Mouse (Mus musculus): ENCODE measurements around the gene Rab3a. TPM values are rescaled to one million over a fixed set of nuclear protein-coding genes. Genes with fewer than 3 reads are reported as not detected.

Rab3a gene
- polyA plus RNA-seq, 1 experiment from 2014 or later = 23.4 TPM

DNA sequence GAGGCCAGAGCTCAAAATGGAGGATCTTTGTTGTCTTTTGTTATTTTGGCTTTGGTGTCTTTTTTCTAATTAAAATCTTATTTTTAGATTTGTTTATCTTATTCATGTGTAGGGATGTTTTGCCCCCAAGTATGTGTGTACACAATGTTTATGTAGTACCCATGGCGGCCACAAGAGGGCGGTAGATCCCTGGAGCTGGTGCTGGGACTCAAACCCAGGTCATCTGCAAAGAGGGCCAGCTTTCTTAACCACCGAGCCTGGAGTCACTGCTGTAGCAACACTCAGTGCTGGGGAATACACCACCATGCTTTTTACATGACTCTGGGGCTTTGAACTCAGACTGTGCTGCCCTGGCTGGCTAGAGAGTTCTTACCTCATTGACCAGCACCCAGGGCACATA is 8.9 kb downstream of the Rab3a start:
- 2% methylated on average over 3 of the region's 3 CpGs for WGBS
- Histone ChIP-seq H3K4me2 (ENCODE audit: low read depth, low read length) (0 out of 2 replicates have a peak overlapping the region, but pooled peaks have one; percentile 20), H3K9ac (ENCODE audit: low read length) (no peak overlapping the region), H3K27me3 (ENCODE audit: control insufficient read depth, insufficient read depth, low read length) (no peaks in the 10 kb centered on the region), H3K27ac (ENCODE audit: low read length) (peak overlapping the region; percentile 74), H3K4me3 (replicated peaks; ENCODE audit: low read length) (no peak overlapping the region), H3K36me3 (ENCODE audit: control insufficient read depth, insufficient read depth, low read length) (peaks cover 6% of the 10 kb centered on the region; the same call in 1 of the 2 replicates), H3K4me1 (ENCODE audit: control insufficient read depth, insufficient read depth, low read length) (peaks cover 47% of the 10 kb centered on the region), H3K9me3 (replicated peaks; ENCODE audit: control insufficient read depth, low read length) (no peaks in the 10 kb centered on the region)
- no peak for ATAC-seq (ENCODE audit: insufficient read depth, low FRiP score)

DNA sequence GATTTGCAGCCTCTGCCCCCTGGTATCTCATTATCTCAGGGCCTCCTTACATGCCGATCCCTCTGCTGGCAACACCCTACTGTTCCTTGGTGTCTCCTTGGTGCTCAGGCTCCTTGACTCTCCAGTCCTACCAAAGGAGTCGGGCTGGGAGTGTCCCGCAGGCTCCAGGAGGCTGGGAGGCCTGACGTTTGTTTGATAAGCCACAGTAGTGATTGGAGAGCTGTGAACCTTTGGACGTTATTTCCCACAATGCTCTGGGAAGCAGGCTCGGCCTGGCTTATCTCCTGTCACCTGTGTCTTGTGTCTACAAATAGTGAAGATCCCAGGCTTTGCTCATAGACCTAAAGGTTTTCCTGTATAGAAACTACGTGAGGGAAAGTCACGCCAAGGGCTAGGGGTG is 9.5 kb downstream of the Rab3a start:
- Histone ChIP-seq H3K9ac (ENCODE audit: low read length) (0 out of 2 replicates have a peak overlapping the region, but pooled peaks have one; percentile 35), H3K36me3 (ENCODE audit: control insufficient read depth, insufficient read depth, low read length) (peaks cover 13% of the 10 kb centered on the region), H3K4me1 (ENCODE audit: control insufficient read depth, insufficient read depth, low read length) (peaks cover 45% of the 10 kb centered on the region), H3K27me3 (ENCODE audit: control insufficient read depth, insufficient read depth, low read length) (no peaks in the 10 kb centered on the region), H3K9me3 (replicated peaks; ENCODE audit: control insufficient read depth, low read length) (no peaks in the 10 kb centered on the region), H3K4me3 (replicated peaks; ENCODE audit: low read length) (peak overlapping the region; percentile 59; the same call in 1 of the 2 replicates), H3K4me2 (ENCODE audit: low read depth, low read length) (0 out of 2 replicates have a peak overlapping the region, but pooled peaks have one; percentile 95), H3K27ac (ENCODE audit: low read length) (peak overlapping the region; percentile 90)
- 64% methylated on average over 8 of the region's 8 CpGs for WGBS
- ATAC-seq (ENCODE audit: insufficient read depth, low FRiP score) = peak; percentile 23; the same call in 1 of the 2 replicates

DNA sequence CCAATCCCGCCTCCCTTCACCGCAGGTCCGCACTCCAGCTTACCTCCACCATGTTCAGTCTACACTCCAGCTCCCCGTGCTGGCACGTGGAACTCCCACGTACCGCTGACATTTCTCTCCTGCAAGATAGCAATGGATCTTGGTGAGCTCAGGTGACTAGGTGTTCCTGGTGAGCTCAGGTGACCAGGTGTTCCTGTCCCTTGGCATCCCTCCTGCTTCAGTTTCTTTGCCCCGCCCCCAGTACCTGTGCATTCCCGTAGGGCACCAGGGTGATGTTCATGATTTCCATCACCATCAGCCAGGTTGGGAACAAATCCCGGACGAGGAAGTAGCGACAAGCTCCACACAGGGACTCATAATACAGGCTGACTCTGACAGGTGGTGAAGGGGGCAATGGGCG is 10.2 kb downstream of the Rab3a start:
- H3K4me2 ChIP-seq (ENCODE audit: low read depth, low read length) = peak overlapping the region; percentile 95
- peaks cover 18% of the 10 kb centered on the region for H3K36me3 ChIP-seq (ENCODE audit: control insufficient read depth, insufficient read depth, low read length)
- peaks cover 43% of the 10 kb centered on the region for H3K4me1 ChIP-seq (ENCODE audit: control insufficient read depth, insufficient read depth, low read length)
- no peak for ATAC-seq (ENCODE audit: insufficient read depth, low FRiP score)
- WGBS = 83% methylated on average over 13 of the region's 13 CpGs
- H3K4me3 ChIP-seq (replicated peaks; ENCODE audit: low read length) = peak overlapping the region; percentile 59
- H3K27ac ChIP-seq (ENCODE audit: low read length) = peak overlapping the region; percentile 90
- peak overlapping the region; percentile 31 for H3K9ac ChIP-seq (ENCODE audit: low read length)
- no peaks in the 10 kb centered on the region for H3K27me3 ChIP-seq (ENCODE audit: control insufficient read depth, insufficient read depth, low read length)
- no peaks in the 10 kb centered on the region for H3K9me3 ChIP-seq (replicated peaks; ENCODE audit: control insufficient read depth, low read length)

DNA sequence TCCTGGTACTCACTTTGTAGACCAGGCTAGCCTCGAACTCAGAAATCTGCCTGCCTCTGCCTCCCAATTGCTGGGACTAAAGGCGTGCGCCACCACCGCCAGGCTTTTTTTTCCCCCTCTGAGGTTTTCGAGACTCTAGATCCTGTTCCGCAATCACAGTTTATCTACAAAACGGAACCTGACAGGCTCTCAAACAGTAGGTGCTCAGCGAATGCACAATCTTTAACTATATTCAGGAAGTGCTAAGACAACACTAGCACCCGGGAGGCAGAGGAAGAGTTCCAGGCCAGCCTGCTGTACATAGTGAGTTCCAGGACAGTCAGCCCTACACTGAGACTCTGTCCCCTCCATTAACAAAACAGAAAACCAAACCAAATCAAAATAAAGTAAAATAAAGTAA is 10.8 kb downstream of the Rab3a start:
- H3K4me3 ChIP-seq (replicated peaks; ENCODE audit: low read length) = peak overlapping the region; percentile 59
- peak overlapping the region; percentile 90 for H3K27ac ChIP-seq (ENCODE audit: low read length)
- peak overlapping the region; percentile 95 for H3K4me2 ChIP-seq (ENCODE audit: low read depth, low read length)
- H3K9me3 ChIP-seq (replicated peaks; ENCODE audit: control insufficient read depth, low read length) = no peaks in the 10 kb centered on the region
- WGBS = 65% methylated on average over 9 of the region's 9 CpGs
- H3K36me3 ChIP-seq (ENCODE audit: control insufficient read depth, insufficient read depth, low read length) = peaks cover 24% of the 10 kb centered on the region
- H3K4me1 ChIP-seq (ENCODE audit: control insufficient read depth, insufficient read depth, low read length) = peaks cover 40% of the 10 kb centered on the region
- H3K9ac ChIP-seq (ENCODE audit: low read length) = peak overlapping the region; percentile 80
- no peak for ATAC-seq (ENCODE audit: insufficient read depth, low FRiP score)
- H3K27me3 ChIP-seq (ENCODE audit: control insufficient read depth, insufficient read depth, low read length) = no peaks in the 10 kb centered on the region

DNA sequence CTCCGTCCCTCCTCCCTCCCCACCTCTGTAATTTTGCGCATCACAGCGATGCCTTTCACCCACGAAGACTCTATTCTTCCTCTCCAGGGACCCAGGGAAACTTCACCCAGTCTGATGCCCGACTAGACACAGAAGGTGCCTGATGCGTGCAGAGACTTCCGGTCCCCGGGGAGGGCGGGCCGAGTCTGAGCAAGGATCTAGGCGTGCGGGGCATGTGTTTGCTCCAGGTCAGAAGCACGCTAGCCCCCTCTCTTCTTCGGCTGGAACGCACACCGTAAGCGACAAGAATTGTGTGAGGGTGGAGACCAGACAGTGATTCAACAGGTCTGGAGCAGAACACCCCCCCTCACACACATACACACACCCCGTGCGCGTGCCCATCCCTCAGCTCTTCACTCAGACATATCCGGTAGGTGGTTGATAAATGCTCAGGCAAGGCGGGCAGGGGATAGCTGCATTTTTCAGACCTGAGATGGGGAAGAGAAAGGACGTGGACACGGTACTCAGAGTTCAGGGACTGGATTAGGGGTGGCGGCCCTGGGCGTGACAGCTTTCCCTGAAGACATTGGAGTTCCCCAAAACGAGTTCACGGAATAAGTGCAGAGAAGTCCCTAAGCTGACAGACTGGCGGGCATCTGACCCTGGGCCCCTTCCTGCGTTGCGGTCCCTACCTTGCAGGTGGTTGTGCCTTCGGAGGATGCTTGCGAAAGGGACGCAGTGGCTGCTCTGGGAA is 11.5 kb downstream of the Rab3a start:
- WGBS = 1% methylated on average over 34 of the region's 34 CpGs
- ATAC-seq (ENCODE audit: insufficient read depth, low FRiP score) = no peak

DNA sequence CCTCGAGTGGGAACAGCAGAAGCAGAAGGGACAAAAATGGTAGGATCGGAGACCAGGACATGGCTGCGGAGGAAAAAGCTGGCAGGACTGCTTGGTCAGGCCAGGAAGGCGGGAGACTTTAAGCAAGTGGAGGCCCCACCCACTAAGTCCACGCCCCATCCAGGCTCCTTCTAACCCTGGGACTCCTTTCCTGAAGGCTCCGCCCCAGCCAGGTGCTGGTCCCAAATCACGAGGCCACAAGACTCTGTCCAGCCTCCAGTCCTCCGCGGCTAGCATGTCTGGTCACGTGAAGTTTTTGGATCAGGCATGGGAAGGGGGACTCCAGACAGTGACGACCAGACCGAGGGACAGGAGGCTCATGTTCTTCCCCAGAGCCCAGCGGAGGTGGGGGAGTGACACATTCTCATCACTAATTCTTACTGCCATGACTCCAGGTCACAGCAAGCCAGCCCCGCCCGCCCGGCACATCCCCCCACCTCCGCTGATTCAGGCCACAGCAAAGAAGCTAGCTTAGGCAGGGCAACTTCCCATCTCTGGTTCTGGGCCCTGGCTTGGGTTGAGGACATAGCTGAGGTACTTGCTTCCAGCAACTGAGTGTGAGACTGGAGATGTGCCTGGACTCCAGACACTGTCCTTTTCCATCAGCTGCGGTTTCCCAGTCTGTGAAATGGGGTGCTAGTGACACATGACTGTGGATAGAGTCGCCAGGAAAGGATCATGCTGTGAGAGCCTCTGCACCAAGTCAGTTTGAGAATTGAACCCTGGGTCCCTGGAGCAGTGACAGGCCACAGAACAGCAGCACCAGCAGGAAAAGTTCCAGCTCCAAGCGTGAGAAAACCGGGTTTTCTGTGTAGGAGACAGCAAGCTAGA is 12.3 kb downstream of the Rab3a start:
- Histone ChIP-seq H3K4me1 (ENCODE audit: control insufficient read depth, insufficient read depth, low read length) (peaks cover 34% of the 10 kb centered on the region), H3K9me3 (replicated peaks; ENCODE audit: control insufficient read depth, low read length) (no peaks in the 10 kb centered on the region), H3K4me2 (ENCODE audit: low read depth, low read length) (peak overlapping the region; percentile 95), H3K36me3 (ENCODE audit: control insufficient read depth, insufficient read depth, low read length) (peaks cover 35% of the 10 kb centered on the region), H3K4me3 (replicated peaks; ENCODE audit: low read length) (peak overlapping the region; percentile 59), H3K27ac (ENCODE audit: low read length) (peak overlapping the region; percentile 90), H3K27me3 (ENCODE audit: control insufficient read depth, insufficient read depth, low read length) (no peaks in the 10 kb centered on the region), H3K9ac (ENCODE audit: low read length) (peak overlapping the region; percentile 80)
- peak; percentile 74 for ATAC-seq (ENCODE audit: insufficient read depth, low FRiP score)
- WGBS = 10% methylated on average over 21 of the region's 21 CpGs

More for the DNA sequence above, 11.5 kb downstream of the Rab3a start:
- Histone ChIP-seq H3K27ac (ENCODE audit: low read length) (peak overlapping the region; percentile 90), H3K4me3 (replicated peaks; ENCODE audit: low read length) (peak overlapping the region; percentile 59), H3K27me3 (ENCODE audit: control insufficient read depth, insufficient read depth, low read length) (no peaks in the 10 kb centered on the region), H3K9ac (ENCODE audit: low read length) (peak overlapping the region; percentile 80), H3K36me3 (ENCODE audit: control insufficient read depth, insufficient read depth, low read length) (peaks cover 27% of the 10 kb centered on the region), H3K4me2 (ENCODE audit: low read depth, low read length) (peak overlapping the region; percentile 95), H3K9me3 (replicated peaks; ENCODE audit: control insufficient read depth, low read length) (no peaks in the 10 kb centered on the region), H3K4me1 (ENCODE audit: control insufficient read depth, insufficient read depth, low read length) (peaks cover 40% of the 10 kb centered on the region)

DNA sequence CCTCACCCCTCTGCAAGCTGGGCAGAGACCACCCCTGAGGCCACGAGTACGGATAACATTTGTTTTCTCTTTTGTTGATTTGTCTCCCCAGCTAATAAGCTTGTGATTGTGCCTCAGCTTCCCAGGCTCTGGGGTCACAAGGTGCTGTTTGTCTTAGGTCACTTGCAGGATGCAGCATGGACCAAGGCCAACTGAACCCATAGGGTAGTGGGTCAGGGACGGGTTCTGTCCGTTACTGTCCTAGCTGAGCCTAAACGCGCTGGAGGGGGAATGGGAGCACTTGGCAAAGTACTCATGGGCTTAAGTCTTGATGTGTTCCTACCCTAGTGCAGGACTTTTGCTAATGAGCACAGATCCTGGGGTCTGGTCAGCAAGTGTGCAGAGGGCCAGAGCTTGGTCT is 13.0 kb downstream of the Rab3a start:
- H3K4me3 ChIP-seq (replicated peaks; ENCODE audit: low read length) = no peak overlapping the region
- 84% methylated on average over 6 of the region's 6 CpGs for WGBS
- H3K27me3 ChIP-seq (ENCODE audit: control insufficient read depth, insufficient read depth, low read length) = no peaks in the 10 kb centered on the region
- peaks cover 40% of the 10 kb centered on the region for H3K4me1 ChIP-seq (ENCODE audit: control insufficient read depth, insufficient read depth, low read length)
- peaks cover 39% of the 10 kb centered on the region for H3K36me3 ChIP-seq (ENCODE audit: control insufficient read depth, insufficient read depth, low read length)
- H3K4me2 ChIP-seq (ENCODE audit: low read depth, low read length) = no peak overlapping the region
- peak overlapping the region; percentile 90; the same call in 1 of the 2 replicates for H3K27ac ChIP-seq (ENCODE audit: low read length)
- ATAC-seq (ENCODE audit: insufficient read depth, low FRiP score) = no peak
- H3K9ac ChIP-seq (ENCODE audit: low read length) = peak overlapping the region; percentile 80; the same call in 1 of the 2 replicates
- no peaks in the 10 kb centered on the region for H3K9me3 ChIP-seq (replicated peaks; ENCODE audit: control insufficient read depth, low read length)

DNA sequence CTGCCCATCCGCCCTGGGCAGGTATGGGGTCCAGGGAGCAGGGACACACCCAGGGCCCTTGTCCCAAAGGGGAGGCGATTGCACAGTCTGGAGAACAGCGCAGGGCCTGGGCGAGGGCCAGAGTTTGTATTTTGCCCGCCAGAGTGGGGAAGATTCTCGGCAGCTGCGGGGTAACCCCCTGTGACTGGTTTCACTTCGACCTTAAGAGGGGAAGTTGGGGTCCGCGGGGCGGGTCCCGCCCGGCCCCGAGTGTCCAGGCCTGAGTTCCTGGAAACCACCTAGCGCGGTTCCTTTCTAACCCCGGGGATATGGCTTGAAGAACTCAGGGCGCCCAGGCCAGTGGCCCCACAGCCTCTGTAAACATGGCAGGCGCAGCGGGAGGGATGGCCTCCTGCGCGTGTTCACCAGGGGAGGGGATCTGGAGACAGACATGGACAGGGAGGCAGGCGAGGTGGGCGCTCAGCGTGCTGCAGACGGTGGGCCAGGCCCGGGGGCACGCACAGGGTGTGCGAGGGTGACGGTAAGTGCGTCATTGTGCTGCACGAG is 13.8 kb downstream of the Rab3a start:
- H3K36me3 ChIP-seq (ENCODE audit: control insufficient read depth, insufficient read depth, low read length) = peaks cover 39% of the 10 kb centered on the region

More for the DNA sequence above, 13.8 kb downstream of the Rab3a start:
- Histone ChIP-seq H3K4me2 (ENCODE audit: low read depth, low read length) (no peak overlapping the region), H3K9me3 (replicated peaks; ENCODE audit: control insufficient read depth, low read length) (no peaks in the 10 kb centered on the region), H3K27ac (ENCODE audit: low read length) (0 out of 2 replicates have a peak overlapping the region, but pooled peaks have one; percentile 6), H3K4me1 (ENCODE audit: control insufficient read depth, insufficient read depth, low read length) (peaks cover 44% of the 10 kb centered on the region), H3K4me3 (replicated peaks; ENCODE audit: low read length) (no peak overlapping the region), H3K27me3 (ENCODE audit: control insufficient read depth, insufficient read depth, low read length) (no peaks in the 10 kb centered on the region), H3K9ac (ENCODE audit: low read length) (no peak overlapping the region)
- WGBS = 94% methylated on average over 32 of the region's 32 CpGs
- no peak for ATAC-seq (ENCODE audit: insufficient read depth, low FRiP score)

Data from stomach, embryonic 16.5 days (tissue).